Mouse (Mus musculus) T-helper 2 cell (primary cell): ENCODE results near the gene Ythdc1.

Experiments used
- in situ Hi-C: fragments of 300-600 bp; cut with MboI, MseI; formaldehyde crosslinking; loops from one replicate; pipeline ENCODE4 v1.15.1; 2025; ENCODE audit warnings: high pct_unique_total_duplicates

Ythdc1 gene

DNA sequence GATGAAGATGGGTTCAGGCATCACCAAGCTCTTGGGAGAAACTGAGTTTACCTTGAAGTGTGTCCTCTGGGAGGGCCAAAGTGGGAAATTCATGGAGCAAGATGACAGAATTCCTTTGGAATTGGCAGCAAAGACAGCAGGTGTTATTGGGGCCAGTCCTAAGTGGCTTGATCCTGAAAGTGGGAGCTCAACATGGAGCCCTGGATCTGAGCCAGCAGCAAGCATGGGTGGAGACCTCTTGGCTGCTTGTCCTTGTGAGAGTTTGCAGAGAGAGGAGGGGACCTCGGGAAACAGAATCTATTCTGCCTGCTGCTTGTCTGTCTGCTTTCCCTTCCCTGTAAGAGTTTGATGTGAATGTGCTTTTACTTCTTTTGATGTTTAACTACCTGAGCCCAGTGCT lies 67.9 kb downstream of the Ythdc1 start:
- in situ Hi-C loops: loop anchor here (25.0 kb wide), 1 partner anchor 1490 kb away; no protein-coding TSS in a partner anchor
